Mouse (Mus musculus): Measurements from ENCODE around the gene Tmem179b. TPM values are rescaled to one million over a fixed set of nuclear protein-coding genes. Genes with fewer than 3 reads are reported as not detected.

Tmem179b gene
- polyA plus RNA-seq (2017; shearing (Covaris generic)) = 100 to 1,000 TPM; 109 to 112 (median 112) TPM

- peak; percentile 84 for ATAC-seq
Measured at GRCm38 (mm10) chr19:8774086-8774835, at the start of gene Tmem179b. TSS of gene Tmem179b (minus strand) at chr19:8774467.

GRCm38 (mm10) chr19:8822696-8823095, 48.4 kb upstream of the Tmem179b start:
- no peak for ATAC-seq

- ATAC-seq = no peak
Measured at GRCm38 (mm10) chr19:8821146-8821545, 46.9 kb upstream of the Tmem179b start.

- ATAC-seq = peak; percentile 0
Measured at GRCm38 (mm10) chr19:8820424-8820956, 46.2 kb upstream of the Tmem179b start.

GRCm38 (mm10) chr19:8819596-8820423, 45.5 kb upstream of the Tmem179b start, which contains the start of gene Hnrnpul2:
TSS of gene Hnrnpul2 (plus strand) at chr19:8820010.
- peak; percentile 82 for ATAC-seq

GRCm38 (mm10) chr19:8818801-8819595, 44.7 kb upstream of the Tmem179b start, which contains the start of gene Ttc9c:
TSS of gene Ttc9c (minus strand) at chr19:8819333.
- peak; percentile 68 for ATAC-seq

- ATAC-seq = no peak
Measured at GRCm38 (mm10) chr19:8818301-8818798, 44.1 kb upstream of the Tmem179b start.

GRCm38 (mm10) chr19:8817001-8817400, 42.7 kb upstream of the Tmem179b start:
- no peak for ATAC-seq

GRCm38 (mm10) chr19:8815812-8816211, 41.5 kb upstream of the Tmem179b start:
- ATAC-seq = no peak

GRCm38 (mm10) chr19:8806810-8807209, 32.5 kb upstream of the Tmem179b start:
- ATAC-seq = no peak

GRCm38 (mm10) chr19:8803879-8804660, 29.8 kb upstream of the Tmem179b start:
- ATAC-seq = no peak

- no peak for ATAC-seq
Measured at GRCm38 (mm10) chr19:8803204-8803780, 29.0 kb upstream of the Tmem179b start.

GRCm38 (mm10) chr19:8802130-8802821, 28.0 kb upstream of the Tmem179b start, which contains the start of gene Zbtb3:
TSS of gene Zbtb3 (plus strand) at chr19:8802555.
- ATAC-seq = peak; percentile 90

GRCm38 (mm10) chr19:8798947-8799315, 24.7 kb upstream of the Tmem179b start:
- ATAC-seq = no peak

- peak; percentile 68 for ATAC-seq
Measured at GRCm38 (mm10) chr19:8798264-8798946, 24.1 kb upstream of the Tmem179b start, which contains the start of gene Polr2g. TSS of gene Polr2g (minus strand) at chr19:8798577.

GRCm38 (mm10) chr19:8790171-8790570, 15.9 kb upstream of the Tmem179b start:
- ATAC-seq = no peak

- no peak for ATAC-seq
Measured at GRCm38 (mm10) chr19:8789171-8789570, 14.9 kb upstream of the Tmem179b start.

GRCm38 (mm10) chr19:8788521-8788920, 14.3 kb upstream of the Tmem179b start:
- no peak for ATAC-seq

- peak; percentile 100 for ATAC-seq
Measured at GRCm38 (mm10) chr19:8786008-8786781, 11.9 kb upstream of the Tmem179b start, which contains the start of gene Taf6l. TSS of gene Taf6l (minus strand) at chr19:8786417.
